Mouse (Mus musculus): ENCODE measurements around the gene Olfr309. TPM values are rescaled to one million over a fixed set of nuclear protein-coding genes. Genes with fewer than 3 reads are reported as not detected.
"Not testable (repeated sequence)": the region's sequence is repeated elsewhere in the genome, so short reads cannot be mapped to it uniquely, and the experiment has no call there.

The Olfr309 gene
- polyA plus RNA-seq (2012; ENCODE audit: insufficient read depth, insufficient read length, missing spikeins): not detected in 2 replicates

- TF ChIP-seq CTCF (IDR thresholded peaks at IDR 0.05; ENCODE audit: low read depth, low read length) (no peak), POLR2A (IDR thresholded peaks at IDR 0.05; ENCODE audit: borderline replicate concordance, low read depth, low read length) (no peak)
These were observed at the start of gene Olfr309 for GRCm38 (mm10) chr7:86313608-86314007. Gene Olfr309, minus strand, starts transcription at chr7:86313708.

GRCm38 (mm10) chr7:86346296-86346695 lies 32.8 kb upstream of the Olfr309 start:
- H3K4me3 ChIP-seq (ENCODE audit: insufficient read depth, low read length); H3K4me1 ChIP-seq (ENCODE audit: control insufficient read depth, insufficient read depth, low read length); H3K27ac ChIP-seq (ENCODE audit: insufficient read depth, low read depth, low read length): not testable (repeated sequence)

More at GRCm38 (mm10) chr7:86313608-86314007, at the start of gene Olfr309:
- Histone ChIP-seq H3K27ac (ENCODE audit: insufficient read depth, low read depth, low read length) (no peak within 1 kb of the TSS), H3K4me1 (ENCODE audit: control insufficient read depth, insufficient read depth, low read length) (no peaks in the 10 kb centered on the region), H3K4me3 (ENCODE audit: insufficient read depth, low read length) (no peak within 1 kb of the TSS)

GRCm38 (mm10) chr7:86344253-86344652 lies 30.7 kb upstream of the Olfr309 start:
- TF ChIP-seq CTCF (IDR thresholded peaks at IDR 0.05; ENCODE audit: low read depth, low read length) (no peak), POLR2A (IDR thresholded peaks at IDR 0.05; ENCODE audit: borderline replicate concordance, low read depth, low read length) (no peak)
- Histone ChIP-seq H3K27ac (ENCODE audit: insufficient read depth, low read depth, low read length) (no peak overlapping the region), H3K4me1 (ENCODE audit: control insufficient read depth, insufficient read depth, low read length) (no peaks in the 10 kb centered on the region), H3K4me3 (ENCODE audit: insufficient read depth, low read length) (no peak overlapping the region)

GRCm38 (mm10) chr7:86342881-86343565 lies 29.5 kb upstream of the Olfr309 start:
- Histone ChIP-seq H3K4me1 (ENCODE audit: control insufficient read depth, insufficient read depth, low read length) (no peaks in the 10 kb centered on the region), H3K4me3 (ENCODE audit: insufficient read depth, low read length) (no peak overlapping the region), H3K27ac (ENCODE audit: insufficient read depth, low read depth, low read length) (no peak overlapping the region)
- TF ChIP-seq CTCF (IDR thresholded peaks at IDR 0.05; ENCODE audit: low read depth, low read length) (no peak), POLR2A (IDR thresholded peaks at IDR 0.05; ENCODE audit: borderline replicate concordance, low read depth, low read length) (no peak)

- Histone ChIP-seq H3K27ac (ENCODE audit: insufficient read depth, low read depth, low read length) (no peak within 1 kb of the TSS), H3K4me3 (ENCODE audit: insufficient read depth, low read length) (no peak within 1 kb of the TSS), H3K4me1 (ENCODE audit: control insufficient read depth, insufficient read depth, low read length) (no peaks in the 10 kb centered on the region)
- TF ChIP-seq CTCF (IDR thresholded peaks at IDR 0.05; ENCODE audit: low read depth, low read length) (no peak), POLR2A (IDR thresholded peaks at IDR 0.05; ENCODE audit: borderline replicate concordance, low read depth, low read length) (no peak)
These were observed 24.0 kb upstream of the Olfr309 start, which contains the start of gene Olfr307 for GRCm38 (mm10) chr7:86337486-86337885. Gene Olfr307, minus strand, starts transcription at chr7:86337586.

- H3K4me3 ChIP-seq (ENCODE audit: insufficient read depth, low read length): no peak within 1 kb of the TSS
- H3K4me1 ChIP-seq (ENCODE audit: control insufficient read depth, insufficient read depth, low read length): no peaks in the 10 kb centered on the region
- no peak within 1 kb of the TSS for H3K27ac ChIP-seq (ENCODE audit: insufficient read depth, low read depth, low read length)
- TF ChIP-seq POLR2A (IDR thresholded peaks at IDR 0.05; ENCODE audit: borderline replicate concordance, low read depth, low read length) (no peak), CTCF (IDR thresholded peaks at IDR 0.05; ENCODE audit: low read depth, low read length) (no peak)
These were observed 12.0 kb upstream of the Olfr309 start, which contains the start of gene Olfr308 for GRCm38 (mm10) chr7:86325530-86325929. Gene Olfr308, minus strand, starts transcription at chr7:86325630.

GRCm38 (mm10) chr7:86321323-86321722 lies 7.8 kb upstream of the Olfr309 start:
- TF ChIP-seq POLR2A (IDR thresholded peaks at IDR 0.05; ENCODE audit: borderline replicate concordance, low read depth, low read length) (no peak), CTCF (IDR thresholded peaks at IDR 0.05; ENCODE audit: low read depth, low read length) (no peak)
- Histone ChIP-seq H3K4me1 (ENCODE audit: control insufficient read depth, insufficient read depth, low read length) (no peaks in the 10 kb centered on the region), H3K27ac (ENCODE audit: insufficient read depth, low read depth, low read length) (no peak overlapping the region), H3K4me3 (ENCODE audit: insufficient read depth, low read length) (no peak overlapping the region)

- no peak for TF ChIP-seq POLR2A (IDR thresholded peaks at IDR 0.05; ENCODE audit: borderline replicate concordance, low read depth, low read length)
- TF ChIP-seq CTCF (IDR thresholded peaks at IDR 0.05; ENCODE audit: low read depth, low read length): no peak
- Histone ChIP-seq H3K4me1 (ENCODE audit: control insufficient read depth, insufficient read depth, low read length) (no peaks in the 10 kb centered on the region), H3K4me3 (ENCODE audit: insufficient read depth, low read length) (no peak within 1 kb of the TSS), H3K27ac (ENCODE audit: insufficient read depth, low read depth, low read length) (no peak within 1 kb of the TSS)
These were observed 36.4 kb downstream of the Olfr309 start, which contains the start of gene Olfr310 for GRCm38 (mm10) chr7:86277072-86277471. Gene Olfr310, minus strand, starts transcription at chr7:86277172.

Other genes with a start within 250 kb of the Olfr309 start
- not detected in 2 replicates for gene Vmn2r75, start 141.9 kb downstream of the Olfr309 start, polyA plus RNA-seq (2012; ENCODE audit: insufficient read depth, insufficient read length, missing spikeins)
- gene Vmn2r76, start 67.4 kb downstream of the Olfr309 start, polyA plus RNA-seq (2012; ENCODE audit: insufficient read depth, insufficient read length, missing spikeins): 0.11 and 0.20 TPM in 2 replicates
- not detected in 2 replicates for gene Olfr310, start 36.5 kb downstream of the Olfr309 start, polyA plus RNA-seq (2012; ENCODE audit: insufficient read depth, insufficient read length, missing spikeins)
- gene Olfr308, start 11.9 kb upstream of the Olfr309 start, polyA plus RNA-seq (2012; ENCODE audit: insufficient read depth, insufficient read length, missing spikeins): not detected in 2 replicates
- not detected in 2 replicates for gene Olfr307, start 23.9 kb upstream of the Olfr309 start, polyA plus RNA-seq (2012; ENCODE audit: insufficient read depth, insufficient read length, missing spikeins)
- gene Olfr305, start 53.2 kb upstream of the Olfr309 start, polyA plus RNA-seq (2012; ENCODE audit: insufficient read depth, insufficient read length, missing spikeins): not detected in 2 replicates
- not detected in 2 replicates for gene Olfr304, start 73.0 kb upstream of the Olfr309 start, polyA plus RNA-seq (2012; ENCODE audit: insufficient read depth, insufficient read length, missing spikeins)
- not detected in 2 replicates for gene Olfr303, start 84.1 kb upstream of the Olfr309 start, polyA plus RNA-seq (2012; ENCODE audit: insufficient read depth, insufficient read length, missing spikeins)
- not detected in 2 replicates for gene Olfr301, start 90.1 kb upstream of the Olfr309 start, polyA plus RNA-seq (2012; ENCODE audit: insufficient read depth, insufficient read length, missing spikeins)
- gene Olfr299, start 146.2 kb upstream of the Olfr309 start, polyA plus RNA-seq (2012; ENCODE audit: insufficient read depth, insufficient read length, missing spikeins): not detected in 2 replicates
- gene Olfr298, start 178.8 kb upstream of the Olfr309 start, polyA plus RNA-seq (2012; ENCODE audit: insufficient read depth, insufficient read length, missing spikeins): not detected in 2 replicates
- gene Olfr297, start 206.3 kb upstream of the Olfr309 start, polyA plus RNA-seq (2012; ENCODE audit: insufficient read depth, insufficient read length, missing spikeins): not detected in 2 replicates